Mouse (Mus musculus) embryonic facial prominence, embryonic 13.5 days (tissue): ENCODE data around the gene Anapc1. TPM values are rescaled to one million over a fixed set of nuclear protein-coding genes. Genes with fewer than 3 reads are reported as not detected.
A peak's percentile ranks its signal among the peaks of the same experiment; 100 is the strongest.

ENCODE experiments used
- ATAC-seq: fragments of 200-750 bp; cut with Nextera tagmentation; 2 replicates; pipeline ENCODE4 v1.8.0; 2017; ENCODE audit warnings: low read depth; ENCODE audit not compliant: insufficient number of reproducible peaks, insufficient read depth, low FRiP score, low TSS enrichment
- H3K27ac ChIP-seq: fragments of 300-500 bp; sonication (generic); 2 replicates; pipeline ENCODE4 v1.5.1; 2015; ENCODE audit warnings: moderate library complexity, mild to moderate bottlenecking, inconsistent platforms
- H3K27me3 ChIP-seq: fragments of 300-500 bp; sonication (generic); 2 replicates; pipeline ENCODE4 v1.6.1; 2015; ENCODE audit warnings: mild to moderate bottlenecking, inconsistent platforms
- H3K36me3 ChIP-seq: fragments of 300-500 bp; sonication (generic); 2 replicates; pipeline ENCODE4 v1.6.1; 2015; ENCODE audit warnings: mild to moderate bottlenecking, inconsistent platforms
- H3K4me1 ChIP-seq: fragments of 300-500 bp; sonication (generic); 2 replicates; pipeline ENCODE4 v1.6.1; 2015; ENCODE audit warnings: inconsistent platforms
- H3K4me2 ChIP-seq: fragments of 300-500 bp; sonication (generic); 2 replicates; pipeline ENCODE4 v1.6.1; 2015; ENCODE audit warnings: moderate library complexity, mild to moderate bottlenecking, inconsistent platforms
- H3K4me3 ChIP-seq: fragments of 300-500 bp; sonication (generic); 2 replicates; pipeline ENCODE4 v1.5.1; 2015; ENCODE audit warnings: mild to moderate bottlenecking, inconsistent platforms
- H3K9ac ChIP-seq: fragments of 300-500 bp; sonication (generic); 2 replicates; pipeline ENCODE4 v1.6.1; 2015; ENCODE audit warnings: mild to moderate bottlenecking, inconsistent platforms
- H3K9me3 ChIP-seq: fragments of 300-500 bp; sonication (generic); 2 replicates; pipeline ENCODE4 v1.6.1; 2016; ENCODE audit warnings: inconsistent platforms
- WGBS: fragments of 180-500 bp; shearing (Covaris S2); methylation state at CpG from one replicate; pipeline ENCODE4 v1.1.7; 2015; ENCODE audit warnings: mixed read lengths; 5-methylcytosine and 5-hydroxymethylcytosine counted together
- polyA plus RNA-seq: library from polyadenylated mRNA; unstranded; fragments of >200 nt; fragmentation: Nextera tagmentation; extraction: Ambion mirVana; gene quantifications from 2 replicates; pipeline ENCODE4 v1.2.1, GENCODE M21; 2015

Gene Anapc1
- polyA plus RNA-seq, 1 experiment from 2014 or later: 65.4 TPM

DNA sequence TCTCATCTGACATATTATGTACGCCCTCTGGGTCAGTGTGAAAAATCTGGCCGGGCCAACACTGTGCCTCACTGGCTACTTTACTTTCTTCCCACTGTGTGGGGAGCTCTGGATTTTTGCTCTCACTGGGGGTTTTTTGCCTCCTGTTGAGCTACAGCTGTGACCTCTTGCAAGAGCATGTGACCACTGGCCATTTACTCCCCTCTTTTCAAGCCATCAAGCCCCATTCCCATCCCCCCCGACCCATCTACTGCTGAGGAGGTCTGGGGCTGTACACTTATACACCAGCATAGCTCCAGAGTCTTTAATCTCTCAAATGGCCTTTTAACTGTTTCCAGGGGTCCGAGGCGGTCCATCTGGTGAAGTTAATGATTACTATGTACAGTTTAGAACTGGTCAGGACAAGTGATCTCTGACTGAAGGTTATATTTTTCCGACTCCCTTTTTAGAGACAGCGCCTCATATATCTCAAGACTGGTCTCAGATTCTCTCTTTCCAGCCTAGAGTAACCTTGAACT is 27.6 kb upstream of the Anapc1 start:
- Histone ChIP-seq H3K9me3 (no peaks in the 10 kb centered on the region), H3K4me3 (0 out of 2 replicates have a peak overlapping the region, but pooled peaks have one; percentile 6), H3K27me3 (no peaks in the 10 kb centered on the region), H3K36me3 (peaks cover 7% of the 10 kb centered on the region), H3K4me2 (peak overlapping the region; percentile 43), H3K27ac (peak overlapping the region; percentile 96), H3K4me1 (peaks cover 71% of the 10 kb centered on the region), H3K9ac (no peak overlapping the region)
- 44% methylated on average over 7 of the region's 7 CpGs for WGBS
- no peak for ATAC-seq

DNA sequence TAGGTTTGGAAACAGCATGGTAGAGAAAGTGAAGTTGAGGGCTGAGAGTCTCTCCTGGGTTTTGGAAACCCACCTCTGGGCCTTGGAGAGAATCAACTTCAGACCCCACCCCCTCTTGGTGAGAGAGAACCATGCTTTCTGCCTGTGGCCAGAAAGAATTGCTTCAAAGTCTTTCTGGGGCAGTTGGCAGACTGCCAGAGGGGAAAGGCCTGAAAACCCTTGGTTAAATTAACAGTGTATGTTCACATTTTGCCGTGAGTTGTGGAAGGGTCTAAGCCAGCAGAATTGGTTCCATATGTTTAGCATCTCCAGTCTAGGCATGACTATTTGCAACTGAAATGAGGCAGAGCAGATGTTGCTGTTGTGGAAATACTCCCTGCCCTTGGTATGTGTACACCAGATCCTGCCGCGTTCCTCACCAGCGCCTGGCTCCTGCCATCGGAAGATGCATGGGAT is 26.4 kb upstream of the Anapc1 start:
- Histone ChIP-seq H3K9me3 (no peaks in the 10 kb centered on the region), H3K4me2 (peak overlapping the region; percentile 43), H3K36me3 (no peaks in the 10 kb centered on the region), H3K4me1 (peaks cover 83% of the 10 kb centered on the region), H3K27ac (peak overlapping the region; percentile 96), H3K9ac (no peak overlapping the region), H3K4me3 (peak overlapping the region; percentile 6; the same call in 1 of the 2 replicates), H3K27me3 (no peaks in the 10 kb centered on the region)
- WGBS: 12% methylated on average over 5 of the region's 5 CpGs
- peak; percentile 91 for ATAC-seq

DNA sequence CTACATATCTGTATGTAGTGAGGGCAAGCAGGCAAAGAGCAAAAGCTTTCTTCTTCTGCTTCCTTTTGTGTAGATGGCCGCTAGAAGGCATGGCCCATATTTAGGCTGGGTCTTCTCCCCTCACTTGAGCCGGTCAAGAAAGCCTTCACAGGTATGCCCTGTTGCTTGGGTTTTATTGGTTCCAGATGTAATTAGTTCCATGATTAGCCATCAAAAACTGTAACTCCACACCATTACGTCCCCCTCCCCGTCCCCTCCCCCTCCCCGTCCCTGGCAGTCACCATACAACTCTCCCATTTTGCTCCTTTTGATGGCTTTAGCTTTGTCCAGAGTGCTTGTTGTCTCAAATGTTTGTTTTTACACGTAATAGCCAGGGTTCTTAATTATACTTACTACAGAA is 25.7 kb upstream of the Anapc1 start:
- no peak for ATAC-seq
- H3K4me2 ChIP-seq: peak overlapping the region; percentile 43
- 20% methylated on average over 6 of the region's 6 CpGs for WGBS

DNA sequence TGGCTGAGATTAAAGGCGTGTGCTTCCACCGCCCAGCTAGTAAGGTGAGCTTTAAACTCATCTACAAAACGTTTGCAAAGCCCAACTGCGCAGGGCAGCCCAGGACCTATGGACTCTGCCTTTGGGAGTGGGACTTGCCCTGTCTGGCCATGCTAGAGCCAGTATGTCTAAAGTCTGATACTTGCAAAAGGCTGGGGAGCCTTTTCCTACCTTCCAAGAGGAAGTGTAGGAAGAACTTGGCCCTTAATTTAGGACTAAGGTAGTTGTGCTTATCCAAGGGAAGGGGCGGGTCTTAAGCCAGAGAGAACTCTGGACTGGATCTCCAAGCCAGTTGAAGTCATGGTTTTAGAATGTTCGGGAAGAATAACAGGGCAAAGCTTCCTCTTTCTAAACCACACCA is 23.4 kb upstream of the Anapc1 start:
- H3K4me1 ChIP-seq: peaks cover 61% of the 10 kb centered on the region
- no peak for ATAC-seq
- H3K9me3 ChIP-seq: no peaks in the 10 kb centered on the region
- WGBS: 66% methylated on average over 6 of the region's 6 CpGs
- H3K9ac ChIP-seq: no peak overlapping the region
- no peaks in the 10 kb centered on the region for H3K27me3 ChIP-seq
- H3K4me3 ChIP-seq: no peak overlapping the region
- H3K4me2 ChIP-seq: no peak overlapping the region
- H3K27ac ChIP-seq: 0 out of 2 replicates have a peak overlapping the region, but pooled peaks have one; percentile 55
- H3K36me3 ChIP-seq: peaks cover 4% of the 10 kb centered on the region

More for the DNA sequence above, 25.7 kb upstream of the Anapc1 start:
- no peak overlapping the region for H3K9ac ChIP-seq
- H3K4me3 ChIP-seq: no peak overlapping the region
- H3K9me3 ChIP-seq: no peaks in the 10 kb centered on the region
- H3K27ac ChIP-seq: peak overlapping the region; percentile 96
- no peaks in the 10 kb centered on the region for H3K36me3 ChIP-seq
- H3K27me3 ChIP-seq: no peaks in the 10 kb centered on the region
- peaks cover 81% of the 10 kb centered on the region for H3K4me1 ChIP-seq

DNA sequence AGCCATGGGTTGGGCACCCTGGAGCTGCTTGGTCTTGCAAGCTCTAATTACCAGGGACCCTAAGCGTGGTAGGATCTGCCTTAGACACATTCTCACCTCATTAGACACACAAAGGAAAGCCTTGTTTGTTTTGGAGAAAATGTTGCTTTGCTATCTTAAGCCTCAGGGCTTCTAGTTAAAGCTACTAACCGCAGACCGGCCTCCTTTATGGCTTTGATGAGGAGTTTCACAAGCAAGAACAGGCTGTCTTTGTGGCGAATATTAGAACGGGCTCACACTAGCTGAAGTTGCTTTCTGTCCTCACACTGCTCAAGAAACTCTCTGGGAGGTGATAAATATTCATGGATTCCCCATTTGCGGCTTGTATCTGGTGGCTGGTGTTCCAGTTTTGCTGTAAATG is 22.1 kb upstream of the Anapc1 start:
- no peak for ATAC-seq
- peaks cover 51% of the 10 kb centered on the region for H3K4me1 ChIP-seq
- 16% methylated on average over 6 of the region's 6 CpGs for WGBS
- peak overlapping the region; percentile 2; the same call in 1 of the 2 replicates for H3K4me2 ChIP-seq
- no peaks in the 10 kb centered on the region for H3K27me3 ChIP-seq
- H3K9ac ChIP-seq: no peak overlapping the region
- no peak overlapping the region for H3K4me3 ChIP-seq
- peaks cover 15% of the 10 kb centered on the region for H3K36me3 ChIP-seq
- H3K27ac ChIP-seq: peak overlapping the region; percentile 55
- H3K9me3 ChIP-seq: no peaks in the 10 kb centered on the region

DNA sequence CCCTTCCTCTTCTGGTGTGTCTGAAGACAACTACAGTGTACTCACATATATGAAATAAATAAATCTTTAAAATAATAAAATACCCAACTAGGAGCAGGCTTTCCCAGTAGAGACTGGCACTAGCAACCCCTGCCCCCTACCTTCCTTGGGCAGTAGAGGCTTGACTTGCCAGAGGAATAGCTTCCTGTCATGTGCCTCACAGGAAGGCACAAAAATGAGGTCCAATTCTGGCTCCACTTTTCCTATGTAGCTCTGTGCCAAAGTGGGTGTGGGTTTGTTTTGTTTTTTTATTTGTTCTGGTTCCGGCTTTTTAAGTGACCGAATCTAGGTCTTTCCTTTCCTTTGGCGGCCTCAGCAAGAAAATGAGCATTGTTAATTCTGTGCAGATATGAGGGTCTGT is 17.3 kb upstream of the Anapc1 start:
- Histone ChIP-seq H3K4me2 (no peak overlapping the region), H3K36me3 (peaks cover 24% of the 10 kb centered on the region), H3K4me1 (peaks cover 32% of the 10 kb centered on the region), H3K27ac (no peak overlapping the region), H3K27me3 (no peaks in the 10 kb centered on the region), H3K4me3 (no peak overlapping the region), H3K9me3 (no peaks in the 10 kb centered on the region), H3K9ac (no peak overlapping the region)
- WGBS: 90% methylated on average over 3 of the region's 3 CpGs
- ATAC-seq: no peak

DNA sequence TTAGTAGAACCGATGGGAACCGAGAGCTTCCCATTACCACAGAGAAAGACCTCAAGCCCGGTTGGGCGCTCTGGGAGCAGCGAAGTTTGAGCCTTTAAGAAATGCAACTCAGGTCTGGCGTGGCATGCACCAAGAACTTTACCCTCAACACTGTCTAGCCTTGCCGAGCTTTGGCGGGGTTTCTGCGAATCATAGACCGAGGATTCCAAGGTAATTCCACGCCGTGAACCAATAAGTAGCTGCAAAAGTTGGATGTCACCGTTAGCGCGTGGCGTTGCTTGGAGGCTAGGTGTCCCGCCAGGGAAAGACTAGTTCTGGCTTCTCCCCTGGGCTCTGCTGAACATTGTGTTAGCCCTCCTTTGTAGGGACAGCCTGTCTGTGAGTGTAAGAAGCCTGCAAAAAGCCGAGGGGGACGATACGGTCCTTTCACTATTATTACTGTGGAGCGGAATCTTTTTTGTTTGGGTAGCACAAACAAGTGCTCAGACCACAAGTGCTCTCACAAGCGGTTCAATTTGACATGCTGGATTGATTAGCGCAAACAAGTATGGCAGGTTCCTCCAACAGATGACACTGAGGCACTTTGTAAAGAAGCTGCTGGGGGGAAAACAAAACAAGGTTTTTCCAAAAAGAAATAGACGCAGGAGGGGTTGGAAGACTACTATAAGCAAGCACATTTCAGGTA is 12.2 kb upstream of the Anapc1 start:
- under 1% methylated on average over 24 of the region's 24 CpGs for WGBS
- Histone ChIP-seq H3K4me1 (peaks cover 28% of the 10 kb centered on the region), H3K36me3 (peaks cover 9% of the 10 kb centered on the region; the same call in 1 of the 2 replicates), H3K9me3 (no peaks in the 10 kb centered on the region), H3K27ac (peak overlapping the region; percentile 95), H3K4me2 (peak overlapping the region; percentile 70), H3K4me3 (peak overlapping the region; percentile 72), H3K27me3 (no peaks in the 10 kb centered on the region), H3K9ac (peak overlapping the region; percentile 85)
- ATAC-seq: 0 out of 2 replicates have a peak, but pooled peaks have one; percentile 2

DNA sequence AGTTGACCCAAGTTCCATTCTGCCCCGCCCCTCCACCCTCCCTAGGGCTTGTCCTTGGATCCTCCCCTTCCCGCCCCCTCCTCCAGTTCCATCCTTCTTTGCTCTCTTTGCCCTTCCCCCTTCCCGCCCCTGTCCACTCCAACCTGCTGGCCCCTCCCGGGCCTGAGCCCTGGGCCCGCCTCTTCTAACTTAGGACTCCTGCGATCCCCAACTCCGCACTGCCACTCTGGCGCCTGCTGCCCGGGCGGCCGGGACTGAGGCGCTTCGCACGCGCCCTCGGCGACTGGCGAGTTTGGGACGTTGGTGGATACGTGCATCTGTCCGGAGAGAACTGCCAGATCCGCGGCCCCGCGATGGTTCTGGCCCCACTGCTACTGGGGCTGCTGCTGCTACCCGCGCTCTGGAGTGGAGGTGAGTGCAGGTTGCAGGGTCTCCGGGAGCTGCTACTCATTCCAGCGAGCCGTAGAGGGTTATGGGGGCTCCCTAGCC is 11.5 kb upstream of the Anapc1 start, which contains the start of gene Mertk:
Gene Mertk, plus strand, starts transcription at position 264 of the 489 bp plus-strand sequence.
- H3K4me1 ChIP-seq: peaks cover 25% of the 10 kb centered on the region
- under 1% methylated on average over 30 of the region's 30 CpGs for WGBS

DNA sequence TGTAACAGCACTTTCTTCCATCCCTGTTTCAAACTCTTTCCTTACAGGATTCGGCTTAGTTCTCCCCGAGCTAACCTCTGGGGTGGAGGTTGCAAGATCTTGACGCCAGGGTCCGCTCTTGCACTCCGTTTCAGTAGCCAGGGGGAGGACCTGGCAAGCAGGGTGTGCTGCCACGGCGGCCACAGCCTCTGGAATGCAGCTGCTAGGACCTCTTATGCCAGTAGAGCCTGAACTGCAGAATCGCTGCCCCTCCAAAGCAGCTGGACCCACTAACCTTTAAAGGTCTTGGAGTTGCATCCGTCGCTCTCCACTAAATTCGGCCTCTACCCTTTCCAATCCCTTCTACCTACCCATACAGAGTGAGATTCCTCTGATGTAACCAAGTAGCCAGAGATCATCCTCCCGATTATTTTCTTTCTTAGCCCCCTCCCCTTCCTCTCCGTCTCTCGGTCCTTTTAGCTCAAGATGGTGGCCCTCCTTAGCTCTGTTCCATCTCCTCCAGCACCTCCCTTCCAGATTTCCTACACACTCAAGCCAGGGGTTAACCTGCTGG is 11.0 kb upstream of the Anapc1 start:
- peaks cover 25% of the 10 kb centered on the region for H3K4me1 ChIP-seq
- H3K9me3 ChIP-seq: no peaks in the 10 kb centered on the region
- H3K36me3 ChIP-seq: peaks cover 9% of the 10 kb centered on the region; the same call in 1 of the 2 replicates
- whole genome bisulfite sequencing: 0% methylated on average over 14 of the region's 14 CpGs
- H3K27ac ChIP-seq: peak overlapping the region; percentile 95
- H3K4me2 ChIP-seq: peak overlapping the region; percentile 70
- H3K27me3 ChIP-seq: no peaks in the 10 kb centered on the region
- peak; percentile 87 for ATAC-seq
- H3K9ac ChIP-seq: peak overlapping the region; percentile 85
- H3K4me3 ChIP-seq: peak overlapping the region; percentile 72

More for the DNA sequence above, 11.5 kb upstream of the Anapc1 start, which contains the start of gene Mertk:
- peak; percentile 92 for ATAC-seq
- Histone ChIP-seq H3K9me3 (no peaks in the 10 kb centered on the region), H3K4me2 (peak within 1 kb of the TSS; percentile 70), H3K27ac (peak within 1 kb of the TSS; percentile 95), H3K9ac (peak within 1 kb of the TSS; percentile 85), H3K27me3 (no peaks in the 10 kb centered on the region), H3K36me3 (peaks cover 9% of the 10 kb centered on the region; the same call in 1 of the 2 replicates), H3K4me3 (peak within 1 kb of the TSS; percentile 72)

DNA sequence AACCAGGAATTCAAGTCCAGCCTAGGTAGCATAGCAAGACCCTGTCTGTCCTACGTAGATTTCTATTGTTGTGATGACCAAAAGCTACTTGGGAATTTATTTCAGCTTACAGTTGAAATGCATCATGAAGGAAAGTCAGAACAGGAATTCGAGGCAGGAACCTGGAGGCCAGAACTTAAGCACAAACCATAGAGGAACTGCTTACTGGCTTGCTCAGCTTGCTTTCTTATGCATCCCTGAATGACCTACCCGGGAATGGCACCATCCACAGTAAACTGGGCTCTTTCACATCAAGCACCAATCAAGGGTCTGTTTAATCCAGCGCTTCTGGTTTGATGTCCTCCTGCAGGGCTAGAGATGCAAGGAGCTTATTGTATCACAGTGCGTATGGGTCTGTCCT is 10.4 kb upstream of the Anapc1 start:
- Histone ChIP-seq H3K4me2 (peak overlapping the region; percentile 70), H3K27me3 (no peaks in the 10 kb centered on the region), H3K4me3 (peak overlapping the region; percentile 72), H3K9me3 (no peaks in the 10 kb centered on the region), H3K36me3 (peaks cover 5% of the 10 kb centered on the region; the same call in 1 of the 2 replicates), H3K27ac (peak overlapping the region; percentile 95), H3K9ac (peak overlapping the region; percentile 85), H3K4me1 (peaks cover 21% of the 10 kb centered on the region)
- 55% methylated on average over 5 of the region's 5 CpGs for WGBS
- ATAC-seq: no peak

DNA sequence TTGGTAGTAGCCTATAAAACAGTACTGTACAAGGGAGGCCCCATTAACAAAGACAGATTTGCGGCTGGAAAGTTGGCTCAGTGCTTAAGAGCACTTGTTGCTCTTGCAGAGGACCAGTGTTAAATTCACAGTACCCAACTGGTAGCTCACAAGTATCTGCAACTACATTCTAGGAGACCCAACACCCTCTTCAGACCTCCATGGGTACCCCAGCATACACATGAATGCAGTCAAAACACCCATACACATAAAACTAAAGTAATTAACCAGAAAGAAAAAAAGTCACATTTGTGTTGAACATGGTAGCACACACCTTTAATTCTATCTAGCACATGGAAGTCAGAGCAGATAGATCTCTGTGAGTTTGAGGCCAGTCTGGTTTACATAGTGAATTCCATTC is 9.9 kb upstream of the Anapc1 start:
- peaks cover 5% of the 10 kb centered on the region; the same call in 1 of the 2 replicates for H3K36me3 ChIP-seq
- H3K9ac ChIP-seq: no peak overlapping the region
- no peak overlapping the region for H3K4me2 ChIP-seq
- H3K27ac ChIP-seq: no peak overlapping the region
- H3K4me1 ChIP-seq: peaks cover 19% of the 10 kb centered on the region
- H3K27me3 ChIP-seq: no peaks in the 10 kb centered on the region
- no peak overlapping the region for H3K4me3 ChIP-seq
- no peak for ATAC-seq
- no peaks in the 10 kb centered on the region for H3K9me3 ChIP-seq
- WGBS: 94% methylated on average over 1 of the region's 1 CpGs
